Mouse (Mus musculus): ENCODE data around the gene Ell2.

Ell2 gene

DNA sequence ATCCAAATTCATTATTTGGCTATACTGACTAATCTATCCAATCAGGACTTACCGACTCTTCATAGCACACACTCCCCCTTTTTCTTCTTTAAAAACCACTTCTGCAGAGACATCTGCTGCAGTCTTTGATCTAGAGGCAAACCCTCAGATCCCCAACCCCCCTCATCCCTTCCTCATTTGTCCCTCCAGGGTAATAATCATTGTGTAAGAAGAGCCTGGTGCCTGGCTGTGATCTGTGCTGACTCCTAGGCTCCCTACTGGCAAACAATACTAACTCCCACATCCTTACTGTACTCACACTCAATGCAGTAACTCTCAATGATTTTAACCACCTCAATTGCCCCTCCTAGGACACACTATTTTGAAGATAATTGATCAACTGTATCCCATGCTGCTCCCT lies 103.4 kb downstream of the Ell2 start:
- no peak for DNase-seq (ENCODE audit: low read depth, low spot score)

DNA sequence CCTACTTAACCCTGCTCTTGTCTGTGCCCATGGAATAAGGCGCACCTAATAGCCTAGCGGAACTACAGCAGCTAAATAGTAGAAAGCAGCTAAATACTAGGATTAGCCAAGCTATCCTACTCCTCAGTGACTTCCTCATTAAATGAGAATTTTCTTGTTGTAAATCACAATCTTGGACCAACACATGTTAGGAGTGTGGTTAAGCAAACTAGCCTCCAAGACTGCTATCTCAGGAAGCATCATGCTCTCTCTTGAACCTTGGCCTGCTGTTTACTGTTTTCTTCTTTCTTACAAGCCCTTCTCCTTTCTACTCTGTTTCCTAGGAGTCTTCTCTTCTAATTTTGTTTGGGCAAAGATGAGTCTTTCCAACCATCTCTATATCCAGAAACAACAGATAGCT lies 110.6 kb downstream of the Ell2 start:
- DNase-seq (ENCODE audit: low read depth, low spot score), result no peak

DNA sequence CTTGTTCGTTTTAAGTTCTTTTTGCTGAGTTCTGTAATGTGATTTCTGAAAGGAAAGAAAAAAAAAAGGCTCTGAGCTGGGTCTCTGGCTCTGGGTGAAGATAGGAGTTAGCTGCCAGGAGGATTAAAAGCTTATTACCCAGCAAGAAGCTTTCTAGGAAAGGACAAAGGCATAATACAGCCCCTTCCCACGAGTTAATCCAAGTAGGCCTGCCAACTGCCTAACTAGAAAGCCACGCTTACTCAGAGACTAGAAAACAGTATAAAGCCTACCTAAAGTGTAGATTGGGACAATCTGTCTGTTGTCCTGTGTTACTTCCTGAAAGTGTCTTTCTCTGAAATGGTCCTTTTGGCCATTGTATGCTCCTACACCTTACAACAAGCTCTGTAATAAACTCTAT lies 111.9 kb downstream of the Ell2 start:
- DNase-seq (ENCODE audit: low read depth, low spot score), result no peak

DNA sequence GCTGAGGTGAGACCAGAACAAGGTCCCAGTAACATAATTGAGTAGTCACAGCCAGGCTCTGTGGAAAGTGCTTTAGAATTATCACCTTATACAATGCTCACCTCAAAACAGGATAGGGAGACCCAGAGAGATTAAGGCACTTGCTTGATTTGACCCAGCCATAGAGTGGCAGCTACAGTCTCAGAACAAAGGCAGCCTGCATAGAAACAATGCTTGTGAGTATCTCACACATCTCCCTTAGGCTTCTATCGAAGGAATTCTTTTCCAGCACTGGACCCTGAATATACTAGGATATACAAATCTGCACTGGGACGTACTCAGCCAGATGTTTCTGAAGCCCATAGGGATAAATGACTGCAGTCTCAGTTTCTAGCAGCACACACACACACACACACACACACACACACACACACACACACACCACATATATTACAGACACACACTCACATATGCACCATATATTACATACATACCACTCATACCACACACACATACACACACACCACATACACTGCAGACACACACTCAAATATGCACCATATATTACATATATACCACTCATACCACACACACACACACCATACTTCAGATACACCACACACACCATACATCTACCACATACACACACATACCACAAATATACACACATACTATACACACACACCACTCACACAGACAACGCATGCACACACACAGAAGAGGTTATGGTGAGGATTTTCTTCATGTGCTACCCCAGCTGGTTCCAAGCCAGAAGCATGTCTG lies 112.6 kb downstream of the Ell2 start:
- DNase-seq (ENCODE audit: low read depth, low spot score), result no peak

DNA sequence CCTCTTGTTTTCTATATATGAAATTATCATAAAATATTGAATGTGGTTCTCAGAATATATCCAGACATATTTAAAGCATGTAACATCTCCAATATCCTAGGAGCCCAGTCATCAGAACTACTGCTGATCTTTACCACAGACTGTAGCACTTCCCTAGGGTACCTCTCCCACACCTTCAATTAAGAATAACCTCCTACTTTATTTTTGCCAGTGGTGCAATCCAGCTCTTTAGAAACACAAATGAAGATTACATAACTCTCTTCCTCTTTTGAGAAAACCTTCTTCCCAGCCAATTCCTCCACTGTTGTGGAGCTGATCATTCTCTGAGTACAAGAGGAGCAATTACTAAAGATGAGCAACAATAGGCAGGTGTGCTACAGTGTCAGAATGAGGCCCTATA lies 113.3 kb downstream of the Ell2 start:
- no peak for DNase-seq (ENCODE audit: low read depth, low spot score)

Data from skeletal muscle tissue, adult 2 months (tissue).